Comparison of ENCODE assay signal across 9 mouse cellular contexts in genomic region chr10:42057231-42057601, GRCm38 (mm10). TPM values are rescaled to one million over a fixed set of nuclear protein-coding genes. Genes with fewer than 3 reads are reported as not detected.
A peak's percentile ranks its signal among the peaks of the same experiment; 100 is the strongest.
DNase-seq lines count a peak whose midpoint lies in the region; ATAC-seq and TF ChIP-seq lines count a peak whose summit lies in the region.
"Had no signal": no experiment of that assay in that cellular context is flagged by ENCODE, and none has a peak within 500 bp of the region (broad histone marks: within the 10 kb centered on the region; RNA-seq: fewer than 3 reads in every experiment).

No protein-coding gene starts in this region.

- H3K9me3 ChIP-seq in forebrain, embryonic 10.5 days: no peaks in the 10 kb centered on the region
- H3K9me3 ChIP-seq in forebrain, embryonic 13.5 days (replicated peaks): no peaks in the 10 kb centered on the region
- no peaks in the 10 kb centered on the region for H3K9me3 ChIP-seq in limb, embryonic 11.5 days (ENCODE audit: control insufficient read depth, low read length)
- no peaks in the 10 kb centered on the region for H3K9me3 ChIP-seq in neural tube, embryonic 12.5 days

- ATAC-seq in forebrain, embryonic 13.5 days: no peak
- ATAC-seq in activated CD4-positive, CD25-positive, alpha-beta regulatory T cell, adult 4 months: peak; percentile 59
- peak; percentile 54; the same call in 1 of the 2 replicates for ATAC-seq in limb, embryonic 11.5 days (ENCODE audit: insufficient number of reproducible peaks, low FRiP score, low TSS enrichment, low read depth)
- ATAC-seq in neural tube, embryonic 12.5 days (ENCODE audit: low FRiP score, low read depth): no peak

- H3K4me3 ChIP-seq in forebrain, embryonic 10.5 days: no peak overlapping the region
- H3K4me3 ChIP-seq in forebrain, embryonic 13.5 days: no peak overlapping the region
- no peak overlapping the region; the same call in 1 of the 2 replicates for H3K4me3 ChIP-seq in limb, embryonic 11.5 days (ENCODE audit: low read depth, low read length)
- H3K4me3 ChIP-seq in neural tube, embryonic 12.5 days: no peak overlapping the region
- H3K4me3 ChIP-seq in cerebellum, adult 2 months (replicated peaks; ENCODE audit: insufficient read depth, low read depth, low read length): no peak overlapping the region

- H3K36me3 ChIP-seq in forebrain, embryonic 10.5 days (replicated peaks): no peaks in the 10 kb centered on the region
- H3K36me3 ChIP-seq in forebrain, embryonic 13.5 days (ENCODE audit: poor library complexity, severe bottlenecking): no peaks in the 10 kb centered on the region
- no peaks in the 10 kb centered on the region for H3K36me3 ChIP-seq in limb, embryonic 11.5 days (ENCODE audit: control insufficient read depth, insufficient read depth, low read length)
- H3K36me3 ChIP-seq in neural tube, embryonic 12.5 days: no peaks in the 10 kb centered on the region

- TF ChIP-seq CTCF in cerebellum, adult 2 months (IDR thresholded peaks at IDR 0.05; ENCODE audit: borderline replicate concordance, insufficient read depth, low read depth, low read length): no peak

- no peak overlapping the region for H3K9ac ChIP-seq in forebrain, embryonic 13.5 days
- no peak overlapping the region for H3K9ac ChIP-seq in limb, embryonic 11.5 days (ENCODE audit: low read length)
- no peak overlapping the region for H3K9ac ChIP-seq in neural tube, embryonic 12.5 days

- TF ChIP-seq POLR2A in cerebellum, adult 2 months (IDR thresholded peaks at IDR 0.05; ENCODE audit: borderline replicate concordance, insufficient read depth, low read length): no peak

- H3K4me1 ChIP-seq in forebrain, embryonic 10.5 days: peaks cover 17% of the 10 kb centered on the region
- H3K4me1 ChIP-seq in forebrain, embryonic 13.5 days: no peaks in the 10 kb centered on the region; the same call in 1 of the 2 replicates
- H3K4me1 ChIP-seq in limb, embryonic 11.5 days (ENCODE audit: control insufficient read depth, insufficient read depth, low read length): peaks cover 19% of the 10 kb centered on the region
- H3K4me1 ChIP-seq in neural tube, embryonic 12.5 days: peaks cover 3% of the 10 kb centered on the region
- H3K4me1 ChIP-seq in cerebellum, adult 2 months (ENCODE audit: control insufficient read depth, insufficient read depth, low read length): no peaks in the 10 kb centered on the region

- 71% methylated on average over 11 of the region's 11 CpGs for WGBS in forebrain, embryonic 10.5 days
- 70% methylated on average over 11 of the region's 11 CpGs for WGBS in forebrain, embryonic 13.5 days
- 22% methylated on average over 11 of the region's 11 CpGs for whole genome bisulfite sequencing in limb, embryonic 11.5 days
- WGBS in neural tube, embryonic 12.5 days: 64% methylated on average over 11 of the region's 11 CpGs
- WGBS in cerebellum, adult 2 months: 83% methylated on average over 11 of the region's 11 CpGs

- no peaks in the 10 kb centered on the region for H3K27me3 ChIP-seq in forebrain, embryonic 10.5 days (ENCODE audit: poor library complexity, severe bottlenecking)
- H3K27me3 ChIP-seq in forebrain, embryonic 13.5 days: no peaks in the 10 kb centered on the region
- no peaks in the 10 kb centered on the region for H3K27me3 ChIP-seq in limb, embryonic 11.5 days (ENCODE audit: control insufficient read depth, insufficient read depth, low read length)
- no peaks in the 10 kb centered on the region for H3K27me3 ChIP-seq in neural tube, embryonic 12.5 days (replicated peaks)
- no peaks in the 10 kb centered on the region for H3K27me3 ChIP-seq in cerebellum, adult 2 months (ENCODE audit: control insufficient read depth, insufficient read depth, low read length)
- H3K27me3 ChIP-seq: CH12.LX had no signal

- no peak for DNase-seq in forebrain, embryonic 10.5 days (ENCODE audit: extremely low spot score, low spot score)
- DNase-seq in limb, embryonic 11.5 days (ENCODE audit: low spot score): peak; percentile 66
- DNase-seq in cerebellum, adult 2 months: no peak
- no peak for DNase-seq in right cerebral cortex, postnatal 4 days
- no peak for DNase-seq in right cerebral cortex, postnatal 25 days

- H3K4me2 ChIP-seq in forebrain, embryonic 13.5 days: no peak overlapping the region
- peak overlapping the region; percentile 35 for H3K4me2 ChIP-seq in limb, embryonic 11.5 days (ENCODE audit: low read depth, severe bottlenecking)
- H3K4me2 ChIP-seq in neural tube, embryonic 12.5 days (replicated peaks): 0 out of 2 replicates have a peak overlapping the region, but pooled peaks have one; percentile 27

- H3K27ac ChIP-seq in forebrain, embryonic 10.5 days: peak overlapping the region; percentile 30; the same call in 1 of the 2 replicates
- no peak overlapping the region for H3K27ac ChIP-seq in forebrain, embryonic 13.5 days
- peak overlapping the region; percentile 68 for H3K27ac ChIP-seq in limb, embryonic 11.5 days (replicated peaks; ENCODE audit: low read depth, low read length)
- H3K27ac ChIP-seq in neural tube, embryonic 12.5 days: no peak overlapping the region
- no peak overlapping the region for H3K27ac ChIP-seq in cerebellum, adult 2 months (ENCODE audit: insufficient read depth, low read length)

RNA-seq across cellular contexts. Expression of gene Armc2, which starts 39.0 kb away (rescaled TPM):
- polyA plus RNA-seq in forebrain, embryonic 10.5 days (2016; fragmentation: Nextera tagmentation; extraction: Ambion mirVana): 2.9 and 3.0 TPM in 2 replicates
- polyA plus RNA-seq in forebrain, embryonic 13.5 days (2015; fragmentation: Nextera tagmentation; extraction: Ambion mirVana): 7.3 and 7.4 TPM in 2 replicates
- polyA plus RNA-seq in activated CD4-positive, CD25-positive, alpha-beta regulatory T cell, adult 4 months (2017; shearing (Covaris generic)): under 1 TPM; 0.32 to 0.46 TPM
- 5.8 and 7.0 TPM in 2 replicates for polyA plus RNA-seq in limb, embryonic 11.5 days (2014; fragmentation: Nextera tagmentation; extraction: Ambion mirVana)
- 1.9 and 3.1 TPM in 2 replicates for polyA plus RNA-seq in neural tube, embryonic 12.5 days (2016; fragmentation: Nextera tagmentation; extraction: Ambion mirVana)
- polyA plus RNA-seq in cerebellum, adult 2 months (2012; rRNA removed): 4.4 and 6.0 TPM in 2 replicates

Comparison
In these comparisons a context has a peak if more than half of its experiments do, and no peak if none do; other contexts are left out.
1. H3K27ac ChIP-seq: peak in forebrain, embryonic 10.5 days (single experiment) and limb, embryonic 11.5 days (single experiment); none in forebrain, embryonic 13.5 days (single experiment), neural tube, embryonic 12.5 days (single experiment) and cerebellum, adult 2 months (single experiment).
2. ATAC-seq: peak in activated CD4-positive, CD25-positive, alpha-beta regulatory T cell, adult 4 months (single experiment) and limb, embryonic 11.5 days (single experiment); none in forebrain, embryonic 13.5 days (single experiment) and neural tube, embryonic 12.5 days (single experiment).